Mouse (Mus musculus) cerebellum, adult 11-12 months (tissue): ENCODE measurements at regions not wholly inside any gene's neighbourhood (a gene's known extent, or its start where the extent isn't known, plus 50 kb on each side); places are given as distances from the start of the nearest gene placed in this dataset.

Source experiments
- DNase-seq: peaks from one replicate; pipeline ENCODE4 v3.0.0; 2022

DNA sequence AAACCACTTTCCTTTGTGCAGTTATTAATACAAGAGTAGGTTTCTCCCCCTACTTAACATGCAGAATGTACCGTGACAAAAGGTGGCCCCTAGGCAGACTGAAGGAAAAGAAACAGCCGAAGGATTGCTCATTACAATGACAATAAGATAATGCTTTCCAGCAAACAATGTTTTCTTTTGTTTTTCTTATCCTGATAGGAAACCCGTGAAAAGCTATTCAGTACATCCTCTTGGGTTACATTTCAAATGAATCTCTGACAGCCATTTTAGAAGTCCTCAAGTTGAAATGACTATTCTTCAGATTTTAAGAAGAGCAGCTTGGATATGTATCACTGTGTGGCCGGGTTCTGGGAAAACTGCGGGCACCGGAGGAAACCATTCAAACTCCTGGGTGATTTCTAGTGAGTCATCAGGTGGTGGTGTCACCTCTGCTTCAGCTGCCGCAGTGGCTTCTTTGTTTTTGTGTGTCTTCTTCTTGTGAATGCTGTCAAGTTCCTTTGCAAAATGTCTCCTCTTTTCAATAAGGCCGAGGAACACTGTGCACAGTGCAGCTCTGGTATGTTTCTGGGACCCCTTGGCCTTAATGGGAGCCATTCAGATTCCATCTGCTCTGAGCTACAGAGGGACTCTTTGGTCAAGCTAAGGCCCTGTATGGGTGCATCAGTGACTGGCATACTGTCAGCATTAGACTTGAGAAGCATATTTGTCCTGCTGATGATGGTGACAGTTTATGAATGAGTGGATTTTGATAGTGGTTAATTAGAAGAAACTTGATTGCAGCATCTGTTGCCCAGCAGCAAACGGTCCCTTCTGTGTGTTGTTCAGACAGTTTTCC lies 393.1 kb downstream of the Rnd3 start:
- DNase-seq, result no peak

DNA sequence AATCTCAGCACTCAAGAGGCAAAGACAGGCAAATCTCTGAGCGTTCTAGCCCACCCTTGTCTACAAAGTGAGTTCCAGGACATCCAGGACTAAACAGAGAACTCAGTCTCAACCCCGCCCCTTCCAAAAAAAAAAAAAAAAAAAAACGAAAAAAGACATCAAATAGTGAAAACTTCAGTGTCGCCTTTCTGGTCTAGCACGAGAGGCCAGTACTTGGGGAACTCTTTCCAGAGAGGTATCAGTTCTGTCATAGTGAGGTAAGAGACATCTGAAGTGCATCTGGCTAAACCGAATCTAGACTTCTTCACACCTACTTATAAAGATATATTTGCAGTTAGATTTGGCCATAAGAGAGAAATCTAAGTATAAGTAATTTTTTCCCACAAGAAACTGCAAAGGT lies 393.8 kb downstream of the Rnd3 start:
- no peak for DNase-seq

DNA sequence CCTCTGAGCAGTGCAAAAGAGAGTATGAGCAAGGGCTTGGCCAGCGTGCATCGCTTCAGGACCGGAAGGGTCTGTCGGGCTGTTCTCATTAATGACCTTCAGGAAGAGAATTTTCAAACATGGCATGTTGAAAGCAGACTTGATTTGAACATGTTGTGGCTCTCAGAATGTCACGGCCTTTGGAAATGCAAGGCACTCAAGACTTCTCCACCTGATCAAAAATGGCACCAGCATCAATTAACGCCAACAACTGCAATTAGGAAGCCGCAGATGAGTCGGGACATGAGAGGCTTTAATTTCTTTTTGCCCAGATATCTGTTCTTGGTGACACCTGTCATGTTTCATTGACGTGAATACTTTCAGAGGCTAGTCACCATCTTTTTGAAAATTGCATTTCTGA lies 396.5 kb downstream of the Rnd3 start:
- DNase-seq, result no peak

- no peak for DNase-seq
Observed at GRCm38 (mm10) chr2:50750799-50751198, 398.1 kb downstream of the Rnd3 start.

DNA sequence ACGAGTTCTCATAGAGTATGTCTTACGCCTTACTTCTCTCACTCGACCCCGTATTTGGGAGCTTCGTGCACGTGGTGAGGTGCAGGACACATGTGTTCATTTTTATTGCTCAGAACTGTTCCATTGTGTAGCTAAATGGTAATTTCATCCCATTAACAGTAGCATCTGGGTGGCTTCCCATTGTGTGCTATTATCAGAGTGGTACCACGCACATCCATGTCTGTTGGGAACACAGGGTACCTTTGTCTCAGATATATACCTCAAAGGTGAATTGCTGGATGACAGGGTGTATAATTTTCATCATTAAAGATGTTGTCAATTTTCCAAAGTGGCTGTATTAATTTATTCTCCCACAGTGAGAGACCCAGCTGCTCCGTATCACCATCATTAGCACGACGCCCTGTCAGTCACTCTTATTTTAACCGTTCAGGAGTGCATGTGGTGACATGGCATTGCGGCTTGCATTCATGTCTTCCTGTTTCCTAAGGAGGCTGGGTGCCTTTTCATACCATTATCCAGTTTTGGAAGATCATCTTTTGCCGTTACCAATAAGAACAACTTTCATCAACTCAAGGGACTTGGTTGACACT lies 404.2 kb downstream of the Rnd3 start:
- DNase-seq, result no peak

- DNase-seq, result no peak
Observed at GRCm38 (mm10) chr2:50743785-50744258, 405.1 kb downstream of the Rnd3 start.

DNA sequence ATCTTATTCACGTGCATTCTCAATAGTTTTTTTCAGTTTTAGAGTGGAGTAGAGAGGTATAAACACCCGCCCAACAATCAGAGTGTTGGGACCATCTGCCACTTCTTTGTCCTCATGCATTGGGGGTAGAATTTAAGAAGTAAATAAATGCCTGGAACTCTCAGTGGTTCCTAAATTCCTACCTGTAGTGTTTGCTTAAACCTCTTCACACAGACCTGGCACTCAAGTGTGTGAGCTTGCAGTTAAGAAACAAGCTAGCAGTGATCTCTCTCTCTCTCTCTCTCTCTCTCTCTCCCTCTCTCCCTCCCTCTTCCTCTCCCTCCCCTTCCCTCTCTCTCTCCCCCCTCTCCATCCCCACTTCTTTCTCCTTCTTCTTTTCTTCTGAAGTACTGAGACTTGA lies 406.5 kb downstream of the Rnd3 start:
- no peak for DNase-seq

- DNase-seq, result no peak
Observed at GRCm38 (mm10) chr2:50741337-50741736, 407.6 kb downstream of the Rnd3 start.

DNA sequence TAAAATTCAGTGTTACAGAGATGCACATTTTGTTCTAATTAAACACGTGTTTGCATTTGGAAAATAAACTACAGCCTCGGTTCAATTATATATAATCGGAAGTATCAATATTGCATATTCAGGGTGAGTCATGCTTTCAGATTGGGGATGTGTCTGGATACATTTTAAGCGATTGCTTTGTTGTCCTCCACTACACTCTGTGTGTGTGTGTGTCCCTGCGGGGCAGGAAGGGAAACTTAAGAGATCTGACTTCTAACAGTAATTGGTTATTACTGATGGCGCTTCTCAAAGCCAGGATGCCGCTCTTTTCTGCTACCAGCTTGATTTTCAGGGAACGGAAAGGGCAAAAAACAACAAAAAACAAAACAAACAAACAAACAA lies 409.3 kb downstream of the Rnd3 start:
- DNase-seq, result no peak

DNA sequence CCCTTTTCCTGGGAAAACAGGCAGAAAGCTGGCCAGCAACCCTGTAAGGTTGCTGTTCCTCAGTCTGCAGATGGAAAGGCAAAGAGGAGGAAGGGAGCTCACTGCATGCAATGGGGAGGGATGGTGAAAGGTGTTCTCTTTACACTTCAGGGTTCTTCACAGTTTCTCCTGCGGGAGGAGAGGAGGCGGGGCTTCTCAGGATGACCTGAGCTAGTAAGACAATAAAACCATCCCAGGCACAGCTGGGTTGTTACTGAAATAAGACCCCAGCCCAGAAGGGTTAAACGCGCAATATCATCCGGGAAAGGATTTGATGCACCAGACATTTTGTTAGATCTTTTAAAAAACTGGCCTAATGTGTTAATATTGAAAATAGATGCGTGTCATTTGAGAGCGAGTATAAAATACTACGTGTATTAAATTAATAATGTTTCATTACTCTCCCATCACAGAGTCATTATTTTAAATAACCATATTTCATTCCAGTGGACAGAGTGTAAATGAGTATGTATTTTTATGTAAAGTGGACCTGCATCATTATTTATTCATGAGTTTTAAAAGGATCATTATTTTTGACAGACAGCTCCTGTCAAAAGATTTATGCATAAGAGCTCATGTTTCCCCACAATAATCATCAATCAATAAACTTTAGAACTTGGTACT lies 409.8 kb downstream of the Rnd3 start:
- DNase-seq, result no peak

GRCm38 (mm10) chr2:50737706-50738105 lies 411.2 kb downstream of the Rnd3 start:
- no peak for DNase-seq

- no peak for DNase-seq
Observed at GRCm38 (mm10) chr2:50735029-50735428, 413.9 kb downstream of the Rnd3 start.

- no peak for DNase-seq
Observed at GRCm38 (mm10) chr2:50706652-50707051, 410.1 kb upstream of the Mmadhc start.

DNA sequence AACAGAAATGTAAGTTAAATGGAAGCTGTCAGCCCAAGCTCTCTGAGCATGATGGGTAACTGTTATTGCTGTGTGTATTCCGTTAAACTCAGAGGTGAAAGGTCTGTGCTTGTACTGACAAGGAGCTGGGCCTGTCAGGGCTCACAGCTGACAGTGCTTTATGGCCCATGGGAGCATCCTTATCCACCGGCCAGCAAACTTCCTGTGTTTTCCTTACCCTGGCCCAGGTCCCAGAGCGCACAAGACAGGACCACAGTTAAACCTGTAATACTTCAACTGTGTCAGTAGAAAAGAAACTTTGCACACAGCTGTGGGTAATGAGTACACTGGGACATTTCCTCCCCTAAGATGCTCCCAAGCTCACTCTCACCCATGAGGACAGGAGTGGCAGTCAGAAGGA lies 407.7 kb upstream of the Mmadhc start:
- DNase-seq, result no peak

GRCm38 (mm10) chr2:50702584-50703450 lies 406.2 kb upstream of the Mmadhc start:
- DNase-seq, result no peak

GRCm38 (mm10) chr2:50698841-50699240 lies 402.2 kb upstream of the Mmadhc start:
- DNase-seq, result no peak

DNA sequence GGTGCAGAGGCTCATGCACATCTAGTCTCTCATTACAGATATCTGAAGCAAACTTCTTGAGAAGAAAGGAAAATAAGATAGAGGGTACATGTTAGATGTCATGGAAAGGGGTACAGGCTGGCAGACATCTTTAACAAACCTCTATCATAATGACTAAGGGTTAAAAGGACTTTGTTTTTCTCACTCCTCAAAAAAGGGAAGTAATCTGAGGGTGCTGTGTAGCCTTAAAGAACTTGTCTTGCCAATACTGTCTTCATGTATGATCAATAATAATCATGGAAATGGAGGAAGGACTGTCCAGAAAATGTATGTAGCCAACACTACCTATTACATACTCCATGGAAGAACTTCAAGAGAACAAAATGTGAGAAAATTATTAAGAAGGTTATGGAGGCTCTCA lies 400.0 kb upstream of the Mmadhc start:
- DNase-seq, result no peak

DNA sequence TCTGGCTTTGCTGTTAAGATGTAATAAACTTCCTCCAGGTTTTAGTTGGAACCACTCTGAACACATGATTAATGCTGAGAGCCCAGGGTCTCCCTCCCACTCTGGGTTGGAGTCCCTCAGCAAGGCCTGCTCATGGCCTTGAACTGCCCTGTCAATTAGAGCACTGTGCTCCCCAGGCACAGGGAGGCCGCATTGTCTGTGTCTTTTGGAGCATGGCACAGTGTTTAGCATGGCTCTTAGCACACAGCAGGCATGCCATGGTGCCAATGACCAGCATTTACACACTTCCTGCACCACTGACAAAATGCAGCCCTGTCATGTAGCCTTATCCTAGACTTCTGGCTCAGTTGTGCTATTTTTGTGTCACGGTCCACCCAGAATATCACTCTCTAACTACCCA lies 398.2 kb upstream of the Mmadhc start:
- no peak for DNase-seq

- no peak for DNase-seq
Observed at GRCm38 (mm10) chr2:50693784-50694350, 397.3 kb upstream of the Mmadhc start.

GRCm38 (mm10) chr2:50690120-50691103 lies 393.8 kb upstream of the Mmadhc start:
- DNase-seq, result no peak

DNA sequence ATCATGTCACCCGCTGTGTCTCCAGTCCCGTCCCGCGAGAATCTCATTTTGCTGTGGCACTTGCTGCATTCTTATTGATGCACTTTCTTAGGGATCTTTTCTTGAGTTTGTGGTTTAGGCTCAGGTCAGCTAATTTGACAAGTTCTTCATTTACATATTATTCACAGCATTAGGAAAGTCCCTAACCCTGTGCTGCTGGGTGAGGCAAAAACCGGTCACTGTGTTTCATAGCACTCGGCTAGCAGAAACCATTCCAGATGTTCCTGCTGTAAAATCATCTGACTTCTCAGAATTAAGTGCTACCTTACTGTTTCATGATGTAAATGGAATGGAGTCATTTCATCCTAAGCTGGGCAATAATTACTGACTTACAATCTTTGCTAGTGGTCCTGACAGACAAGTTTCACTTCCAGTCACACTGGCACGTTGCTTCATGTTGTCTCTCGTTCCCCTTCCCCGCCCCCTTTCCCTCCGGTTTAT lies 391.1 kb upstream of the Mmadhc start:
- DNase-seq, result no peak
